Mouse (Mus musculus) kidney, adult 18-20 months (tissue): ENCODE measurements around the gene Gm49384.
A peak's percentile ranks its signal among the peaks of the same experiment; 100 is the strongest.
"Not testable (repeated sequence)": the region's sequence is repeated elsewhere in the genome, so short reads cannot be mapped to it uniquely, and the experiment has no call there.

ENCODE experiments used
- DNase-seq: peaks from one replicate; pipeline ENCODE4 v3.0.0; 2021

Gm49384 gene

DNA sequence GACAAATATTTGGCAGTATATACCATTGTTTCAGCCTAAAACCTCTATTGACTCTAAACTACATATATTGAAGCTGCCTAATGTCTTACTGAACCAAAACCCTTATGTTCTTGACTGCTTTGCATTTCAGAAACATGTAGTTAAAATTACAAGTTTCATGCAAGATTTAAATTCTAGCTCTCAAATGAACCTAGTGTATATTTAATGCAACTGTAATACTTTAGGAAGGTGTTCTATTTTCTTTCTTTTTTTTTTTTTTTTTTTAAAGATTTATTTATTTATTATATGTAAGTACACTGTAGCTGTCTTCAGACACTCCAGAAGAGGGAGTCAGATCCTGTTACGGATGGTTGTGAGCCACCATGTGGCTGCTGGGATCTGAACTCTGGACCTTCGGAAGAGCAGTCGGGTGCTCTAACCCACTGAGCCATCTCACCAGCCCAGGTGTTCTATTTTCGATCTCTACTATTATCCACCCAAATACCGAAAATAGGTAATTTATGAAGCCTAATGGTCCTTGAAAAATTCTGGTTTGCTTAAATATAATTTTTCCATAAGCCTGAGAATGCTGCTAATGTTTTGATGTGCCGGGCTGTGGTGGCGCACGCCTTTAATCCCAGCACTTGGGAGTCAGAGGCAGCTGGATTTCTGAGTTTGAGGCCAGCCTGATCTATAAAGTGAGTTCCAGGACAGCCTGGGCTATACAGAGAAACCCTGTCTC lies 37.0 kb downstream of the Gm49384 start:
- not testable (repeated sequence) for DNase-seq

DNA sequence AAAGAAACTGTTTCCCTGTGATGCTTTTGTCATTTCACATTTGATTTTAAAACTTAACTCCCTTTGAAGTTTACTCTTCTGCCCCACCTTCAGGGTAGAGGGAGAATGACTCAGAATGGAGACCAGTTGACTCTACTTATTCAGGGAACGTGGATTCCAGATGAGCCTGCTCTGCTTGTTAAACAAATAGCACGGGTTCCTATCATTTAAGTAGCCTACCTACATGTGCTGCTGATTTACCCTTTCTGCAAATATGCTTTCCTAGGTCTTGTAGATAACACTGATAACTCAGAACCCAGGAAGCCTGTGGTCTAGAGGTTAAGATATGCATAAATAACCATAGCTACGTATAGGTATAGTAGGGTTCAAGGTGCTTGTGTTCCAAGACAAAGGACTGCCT lies 39.2 kb downstream of the Gm49384 start:
- no peak for DNase-seq

DNA sequence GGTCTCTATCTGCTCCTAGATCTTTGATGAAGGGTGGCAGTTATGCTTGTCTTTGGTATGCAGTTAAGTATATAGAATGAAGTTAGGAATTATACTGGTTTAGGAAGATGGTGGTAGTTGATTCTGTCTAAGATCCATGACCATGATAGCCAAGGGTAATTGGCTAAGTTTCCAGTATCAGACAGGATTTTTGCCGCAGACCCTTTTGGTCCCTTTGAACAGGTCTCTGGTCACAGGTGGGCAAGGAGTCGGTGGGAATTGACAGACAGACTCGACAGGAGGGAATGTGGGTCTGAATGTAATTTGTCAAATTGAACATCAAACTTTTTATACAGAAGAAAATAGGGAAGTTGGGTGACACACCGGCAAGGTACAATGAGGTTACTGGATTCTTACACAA lies 40.5 kb downstream of the Gm49384 start:
- DNase-seq, result not testable (repeated sequence)

DNA sequence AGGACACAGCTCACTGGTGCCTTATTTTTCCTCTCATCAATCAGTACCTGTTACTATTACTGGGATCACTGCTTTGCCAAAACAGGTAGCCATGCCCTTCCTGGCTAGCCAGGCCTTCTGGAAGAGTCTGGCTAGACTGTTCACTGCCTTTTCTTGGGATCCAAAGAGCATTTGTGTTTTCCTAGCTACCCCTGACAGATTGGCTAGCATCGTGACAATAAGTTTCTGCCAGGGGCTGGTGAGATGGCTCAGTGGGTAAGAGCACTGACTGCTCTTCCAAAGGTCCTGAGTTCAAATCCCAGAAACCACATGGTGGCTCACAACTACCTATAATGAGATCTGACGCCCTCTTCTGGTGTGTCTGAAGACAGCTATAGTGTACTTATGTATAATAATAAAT lies 43.4 kb downstream of the Gm49384 start:
- not testable (repeated sequence) for DNase-seq

DNA sequence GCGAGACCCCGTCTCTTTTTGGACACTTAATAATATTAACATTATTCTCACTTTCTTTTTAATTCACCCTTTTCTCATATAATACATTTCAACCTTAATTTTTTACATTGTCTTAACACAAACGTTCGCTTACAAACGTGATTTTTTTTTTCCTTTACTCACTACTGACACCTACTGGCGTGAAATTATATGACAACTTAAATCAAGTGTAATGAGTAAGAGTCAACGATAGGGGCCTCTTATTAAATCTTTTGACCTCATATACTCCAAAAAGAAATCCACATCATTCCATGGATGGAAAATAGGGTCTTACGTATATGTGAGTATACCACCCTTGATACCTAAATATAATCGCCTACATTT lies 44.5 kb downstream of the Gm49384 start:
- DNase-seq, result peak; percentile 44

DNA sequence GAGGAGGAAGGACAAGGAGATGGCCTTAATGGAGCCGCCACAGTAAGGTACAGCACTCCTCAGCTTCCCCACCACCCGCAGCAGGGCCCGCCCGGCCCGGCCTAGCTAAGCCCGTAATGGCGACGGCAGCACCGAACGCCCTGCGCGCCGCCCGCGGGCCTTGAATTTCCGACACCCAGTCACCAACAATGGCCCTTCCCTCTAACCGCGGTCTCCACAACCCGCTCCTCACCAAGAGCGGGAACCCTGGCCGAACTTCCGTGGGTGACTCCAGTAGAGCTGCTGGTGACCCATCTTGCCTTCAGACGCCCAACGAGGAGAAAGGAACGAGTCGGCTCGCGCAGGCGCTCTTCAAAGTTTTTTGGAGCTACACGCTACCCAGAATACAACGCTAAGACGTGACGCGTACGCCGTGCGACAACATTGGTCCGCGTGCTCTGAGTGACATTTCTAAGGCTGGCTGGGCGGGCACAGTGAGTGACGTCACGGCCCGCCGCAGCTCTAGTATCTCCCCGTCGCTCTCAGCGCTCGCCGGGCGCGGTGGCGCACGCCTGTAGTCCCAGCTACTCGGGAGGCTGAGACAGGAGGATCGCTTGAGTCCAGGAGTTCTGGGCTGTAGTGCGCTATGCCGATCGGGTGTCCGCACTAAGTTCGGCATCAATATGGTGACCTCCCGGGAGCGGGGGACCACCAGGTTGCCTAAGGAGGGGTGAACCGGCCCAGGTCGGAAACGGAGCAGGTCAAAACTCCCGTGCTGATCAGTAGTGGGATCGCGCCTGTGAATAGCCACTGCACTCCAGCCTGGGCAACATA lies 45.1 kb downstream of the Gm49384 start, which contains the start of gene Rps29:
Rps29 (minus strand) TSS at position 422 of the 813 bp plus-strand sequence.
- peak; percentile 98 for DNase-seq

DNA sequence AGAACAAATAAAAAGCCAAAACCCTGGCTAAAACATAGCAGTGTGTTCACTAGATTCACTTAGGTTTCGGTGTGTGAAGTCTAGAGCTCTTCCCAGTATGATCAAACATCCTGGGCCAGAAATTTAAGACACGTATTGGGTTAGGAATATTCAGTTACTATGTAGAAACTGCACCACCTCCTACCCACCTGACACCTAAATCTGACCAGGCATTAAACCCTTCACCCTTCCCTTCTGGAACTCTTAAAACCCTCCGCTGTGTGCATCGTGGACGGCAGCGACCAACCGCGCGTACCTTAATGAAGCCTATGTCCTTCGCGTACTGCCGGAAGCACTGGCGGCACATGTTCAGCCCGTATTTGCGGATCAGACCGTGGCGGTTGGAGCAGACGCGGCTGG lies 45.7 kb downstream of the Gm49384 start:
- DNase-seq, result no peak

DNA sequence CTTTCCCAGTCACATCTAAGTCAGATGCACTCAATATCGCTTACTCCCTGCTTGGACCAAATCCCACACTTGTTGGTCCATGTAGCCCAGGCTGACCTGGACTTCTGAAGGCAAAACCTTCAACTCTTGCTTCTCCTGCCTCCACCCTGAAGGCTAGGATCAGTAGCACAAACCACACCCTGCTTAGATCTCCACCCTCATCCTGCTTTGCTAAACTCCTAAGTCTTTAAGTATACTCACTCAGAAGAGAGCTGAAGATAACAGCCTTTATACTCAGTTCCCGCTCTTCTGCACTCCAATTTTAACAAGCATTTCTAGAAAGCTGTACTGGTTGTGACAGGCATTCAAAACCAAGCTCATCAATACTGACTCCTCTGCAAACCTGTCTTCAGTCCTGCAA lies 47.0 kb downstream of the Gm49384 start:
- DNase-seq, result no peak

DNA sequence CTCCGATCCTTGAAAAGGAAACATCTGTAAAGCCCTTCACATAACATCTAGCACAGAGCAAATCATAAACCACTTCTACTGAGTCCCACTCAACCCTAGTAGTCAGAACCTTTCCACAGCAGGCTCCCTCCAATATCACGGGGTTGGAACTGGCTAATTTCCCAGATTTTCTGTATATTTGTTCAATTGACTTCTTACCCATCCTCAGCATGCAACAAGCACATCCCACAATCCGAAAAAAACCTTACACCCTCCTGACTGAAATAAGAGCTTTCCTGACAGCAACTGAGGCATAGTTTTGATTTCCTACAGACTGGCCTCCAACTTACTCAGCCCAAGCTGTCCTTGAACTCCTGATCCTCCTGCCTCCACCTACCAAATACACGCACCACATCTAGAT lies 47.6 kb downstream of the Gm49384 start:
- no peak for DNase-seq

DNA sequence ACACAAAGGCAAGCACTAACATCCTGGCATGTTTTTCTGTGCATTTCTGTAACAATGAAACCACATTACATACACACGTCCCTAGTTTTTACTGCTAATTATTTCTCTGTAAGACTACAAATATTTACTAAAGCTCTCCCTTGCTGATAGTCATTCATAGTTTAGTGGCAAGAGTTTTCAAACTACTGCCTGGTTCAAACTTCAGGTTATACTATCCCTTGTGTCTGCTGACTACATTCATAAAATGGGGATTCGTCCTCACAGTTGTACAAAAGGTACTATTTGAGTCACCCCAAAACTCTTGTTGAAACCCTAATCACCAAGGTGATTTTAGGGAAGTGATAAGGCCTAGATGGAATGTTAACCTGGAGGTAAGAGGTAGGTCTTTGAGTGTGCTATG lies 48.1 kb downstream of the Gm49384 start:
- DNase-seq, result no peak

DNA sequence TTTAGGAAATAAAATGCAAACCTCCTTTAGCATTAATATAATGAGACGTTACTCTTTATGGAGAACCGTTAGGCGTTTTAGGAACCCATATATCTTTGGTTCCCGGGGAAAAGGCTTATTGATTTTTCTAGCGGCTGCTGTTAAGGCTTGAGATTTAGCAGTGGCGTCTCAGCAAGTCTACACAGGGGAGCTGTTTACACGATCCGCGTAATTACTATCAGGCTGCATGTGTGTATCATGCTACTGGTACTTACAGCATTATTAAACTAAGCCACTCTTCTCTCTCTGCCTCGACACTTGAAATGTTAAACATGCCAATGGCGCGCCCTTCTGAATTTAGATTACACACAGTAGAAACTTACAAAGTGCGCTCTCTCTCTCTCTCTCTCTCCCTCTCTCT lies 54.0 kb downstream of the Gm49384 start:
- no peak for DNase-seq

DNA sequence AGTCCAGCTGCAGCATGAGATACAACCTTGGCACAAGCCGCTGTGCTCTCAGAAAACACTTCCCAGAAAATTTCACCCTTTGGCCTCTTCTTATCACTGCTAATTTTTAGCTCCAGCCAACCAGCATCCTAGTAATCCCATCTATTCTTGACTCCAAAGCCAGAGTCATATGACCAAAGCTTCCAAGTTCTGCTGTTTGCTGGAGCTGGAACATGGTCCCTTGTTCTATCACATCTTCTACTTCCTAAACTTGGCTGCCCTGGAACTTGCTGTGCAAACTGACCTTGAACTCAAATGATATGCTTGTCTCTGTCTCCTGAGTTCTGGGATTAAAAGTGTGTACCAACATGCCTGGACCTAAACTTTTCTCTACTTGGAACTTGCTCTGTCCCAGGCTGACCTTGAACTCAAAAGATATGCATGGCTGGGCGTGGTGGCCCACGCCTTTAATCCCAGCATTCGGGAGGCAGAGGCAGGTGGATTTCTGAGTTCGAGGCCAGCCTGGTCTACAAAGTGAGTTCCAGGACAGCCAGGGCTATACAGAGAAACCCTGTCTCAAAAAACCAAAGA lies 56.8 kb downstream of the Gm49384 start:
- no peak for DNase-seq

DNA sequence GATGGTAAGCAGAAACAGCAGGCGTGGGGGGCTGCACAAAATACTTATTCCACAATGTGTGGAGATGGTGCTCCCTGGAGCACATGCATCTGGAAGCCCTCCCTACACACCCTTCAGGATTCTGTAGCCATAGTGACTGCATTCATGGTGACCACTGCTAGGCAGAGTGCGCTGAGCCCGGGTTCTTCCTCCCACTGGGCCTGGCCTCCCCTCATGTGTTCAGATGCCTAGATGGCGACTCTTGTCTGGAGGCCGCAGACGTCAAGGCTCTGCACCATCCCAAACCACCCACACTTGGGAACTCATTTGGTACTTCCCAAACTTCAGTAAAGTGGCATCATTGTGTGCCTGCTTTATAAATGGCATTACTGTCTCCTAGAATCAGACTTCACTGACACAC lies 60.6 kb downstream of the Gm49384 start:
- no peak for DNase-seq

DNA sequence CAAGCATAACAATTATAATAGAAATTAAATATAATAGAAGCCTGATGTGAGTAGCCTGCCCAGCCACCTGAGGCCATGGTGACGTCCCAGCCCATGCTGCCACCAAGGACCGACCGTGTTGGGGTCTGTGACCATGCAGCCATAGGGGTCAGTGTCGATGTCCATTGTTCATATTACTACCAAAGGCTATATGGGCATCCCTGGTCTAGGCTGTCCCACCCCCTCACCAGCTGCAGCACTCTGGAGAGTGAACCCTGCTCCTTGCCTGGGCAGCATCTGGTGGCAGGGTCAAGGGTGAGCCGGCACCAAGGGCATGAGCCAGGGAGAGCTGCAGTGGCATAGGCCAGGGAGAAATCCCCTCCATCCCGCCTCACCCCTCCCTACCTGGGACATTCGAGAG lies 64.2 kb downstream of the Gm49384 start:
- no peak for DNase-seq
